16 mouse cellular contexts compared by ENCODE assay signal in the genomic region with DNA sequence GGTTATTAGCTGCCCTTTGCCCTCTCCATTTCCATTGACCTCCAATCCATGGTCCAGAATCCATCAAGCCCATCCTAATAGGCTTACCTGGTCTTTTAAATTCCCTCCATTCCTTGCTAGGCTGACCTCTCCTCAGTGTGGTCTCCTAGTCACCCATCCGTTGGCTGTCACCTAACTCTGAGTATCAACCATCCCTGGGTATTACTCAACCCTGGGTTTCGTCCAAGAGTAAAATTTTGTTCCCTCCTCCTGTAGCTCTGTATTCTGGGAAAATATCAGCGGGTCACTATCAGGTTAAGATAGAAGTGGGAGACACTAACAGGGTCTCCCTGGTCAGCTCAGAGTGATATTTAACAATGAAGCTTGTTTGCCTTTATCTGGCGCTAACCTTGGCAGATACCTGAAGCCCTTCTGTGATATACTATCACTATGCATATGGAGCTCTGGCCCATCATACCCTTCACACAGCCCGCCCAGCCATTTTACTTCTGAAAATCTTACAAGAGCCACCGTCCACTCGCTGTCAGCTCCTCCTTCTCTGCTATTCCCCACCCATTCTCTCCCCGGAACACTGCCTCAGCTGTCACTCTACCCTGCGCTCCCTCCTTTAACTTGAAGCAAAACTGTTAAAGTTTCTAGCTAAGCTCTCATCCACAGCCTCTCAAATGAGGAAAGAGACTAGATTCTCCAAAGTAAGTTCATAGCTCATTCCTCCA.
"Had no signal": no experiment of that assay in that cellular context is flagged by ENCODE, and none has a peak within 500 bp of the region (broad histone marks: within the 10 kb centered on the region; RNA-seq: fewer than 3 reads in every experiment).

No protein-coding gene starts in this region.

- H3K9me3 ChIP-seq: liver, embryonic 12.5 days; liver, embryonic 15.5 days; midbrain, embryonic 10.5 days; midbrain, embryonic 13.5 days; neural tube, embryonic 13.5 days had no signal

- H3K9ac ChIP-seq: liver, embryonic 12.5 days; liver, embryonic 15.5 days; midbrain, embryonic 13.5 days; neural tube, embryonic 13.5 days had no signal

- H3K4me2 ChIP-seq: liver, embryonic 12.5 days; liver, embryonic 15.5 days; midbrain, embryonic 13.5 days; neural tube, embryonic 13.5 days had no signal

- H3K27ac ChIP-seq: left cerebral cortex, adult 2 months; liver, embryonic 12.5 days; liver, embryonic 15.5 days; midbrain, embryonic 10.5 days; midbrain, embryonic 13.5 days; neural tube, embryonic 13.5 days had no signal

- H3K4me1 ChIP-seq: liver, embryonic 12.5 days; liver, embryonic 15.5 days; neural tube, embryonic 13.5 days had no signal

- DNase-seq: kidney, postnatal 10 days; kidney, postnatal 36 days; layer of hippocampus, postnatal 36 days; lung, adult 2 months; right cerebral cortex, postnatal 25 days; spleen, adult 18-20 months; thymus, postnatal 25 days had no signal

- H3K4me3 ChIP-seq: left cerebral cortex, adult 2 months; liver, embryonic 12.5 days; liver, embryonic 15.5 days; megakaryocyte, embryonic 14.5 days; midbrain, embryonic 10.5 days; midbrain, embryonic 13.5 days; myocyte; neural tube, embryonic 13.5 days had no signal

- H3K36me3 ChIP-seq: liver, embryonic 12.5 days; liver, embryonic 15.5 days; midbrain, embryonic 10.5 days; midbrain, embryonic 13.5 days; neural tube, embryonic 13.5 days had no signal

- ATAC-seq: liver, embryonic 12.5 days; midbrain, embryonic 13.5 days; midbrain, embryonic 16.5 days had no signal

- H3K27me3 ChIP-seq: liver, embryonic 12.5 days; liver, embryonic 15.5 days; midbrain, embryonic 13.5 days; neural tube, embryonic 13.5 days had no signal
